Mouse (Mus musculus) intestine, embryonic 14.5 days (tissue): ENCODE measurements at regions not wholly inside any gene's neighbourhood (a gene's known extent, or its start where the extent isn't known, plus 50 kb on each side); places are given as distances from the start of the nearest gene placed in this dataset.

ENCODE experiments used
- ATAC-seq: fragments of 200-750 bp; cut with Nextera tagmentation; replicated peaks from 2 replicates; pipeline ENCODE4 v1.8.0; 2017; ENCODE audit warnings: low read depth, moderate number of reproducible peaks, moderate TSS enrichment, moderate library complexity; ENCODE audit not compliant: low FRiP score, low TSS enrichment
- DNase-seq: peaks from one replicate; pipeline ENCODE4 v3.0.0-alpha.2; 2018; ENCODE audit warnings: low spot score
- H3K27ac ChIP-seq: fragments of 300-500 bp; sonication (generic); 2 replicates; pipeline ENCODE4 v1.5.1; 2014; ENCODE audit warnings: low read depth, mild to moderate bottlenecking, control low read depth
- H3K27me3 ChIP-seq: fragments of 300-500 bp; sonication (generic); replicated peaks from 2 replicates; pipeline ENCODE4 v1.6.1; 2014; ENCODE audit warnings: low read length, control low read depth; ENCODE audit not compliant: control insufficient read depth, insufficient read depth
- H3K36me3 ChIP-seq: fragments of 300-500 bp; sonication (generic); 2 replicates; pipeline ENCODE4 v1.6.1; 2014; ENCODE audit warnings: low read length, control low read depth; ENCODE audit not compliant: control insufficient read depth, insufficient read depth
- H3K4me1 ChIP-seq: fragments of 300-500 bp; sonication (generic); replicated peaks from 2 replicates; pipeline ENCODE4 v1.6.1; 2014; ENCODE audit warnings: low read length, control low read depth, mixed read lengths; ENCODE audit not compliant: control insufficient read depth, insufficient read depth
- H3K4me2 ChIP-seq: fragments of 300-500 bp; sonication (generic); 2 replicates; pipeline ENCODE4 v1.6.1; 2014; ENCODE audit warnings: low read length
- H3K4me3 ChIP-seq: fragments of 300-500 bp; sonication (generic); 2 replicates; pipeline ENCODE4 v1.5.1; 2014; ENCODE audit warnings: low read depth, low read length, control low read depth, mixed read lengths
- H3K9ac ChIP-seq: fragments of 300-500 bp; sonication (generic); 2 replicates; pipeline ENCODE4 v1.6.1; 2014; ENCODE audit warnings: mild to moderate bottlenecking, low read length
- H3K9me3 ChIP-seq: fragments of 300-500 bp; sonication (generic); 2 replicates; pipeline ENCODE4 v1.6.1; 2016; ENCODE audit warnings: low read length, control low read depth; ENCODE audit not compliant: control insufficient read depth
- WGBS: fragments of 180-500 bp; shearing (Covaris S2); extraction: QIAGEN DNeasy Blood & Tissue Kit; methylation state at CpG from one replicate; pipeline ENCODE4 v1.1.7; 2014; 5-methylcytosine and 5-hydroxymethylcytosine counted together

- no peaks in the 10 kb centered on the region for H3K27me3 ChIP-seq
- no peak overlapping the region for H3K27ac ChIP-seq
- no peaks in the 10 kb centered on the region for H3K4me1 ChIP-seq
- no peak for ATAC-seq
- no peak overlapping the region for H3K4me2 ChIP-seq
- DNase-seq, result no peak
- H3K9ac ChIP-seq, result no peak overlapping the region
- WGBS, result 42% methylated on average over 5 of the region's 5 CpGs
- no peaks in the 10 kb centered on the region for H3K36me3 ChIP-seq
- 0 out of 2 replicates have a peak, but pooled peaks cover 2% of the 10 kb centered on the region for H3K9me3 ChIP-seq
- H3K4me3 ChIP-seq, result no peak overlapping the region
Observed at GRCm38 (mm10) chr2:138123331-138123730, 133.0 kb upstream of the Btbd3 start.

GRCm38 (mm10) chr2:138120868-138121267, 135.5 kb upstream of the Btbd3 start:
- WGBS, result 90% methylated on average over 1 of the region's 1 CpGs
- no peak for ATAC-seq
- 0 out of 2 replicates have a peak, but pooled peaks cover 5% of the 10 kb centered on the region for H3K9me3 ChIP-seq
- no peaks in the 10 kb centered on the region for H3K4me1 ChIP-seq
- no peaks in the 10 kb centered on the region for H3K27me3 ChIP-seq
- H3K36me3 ChIP-seq, result no peaks in the 10 kb centered on the region
- no peak overlapping the region for H3K4me3 ChIP-seq
- no peak overlapping the region for H3K4me2 ChIP-seq
- no peak overlapping the region for H3K9ac ChIP-seq
- DNase-seq, result no peak
- H3K27ac ChIP-seq, result no peak overlapping the region

GRCm38 (mm10) chr2:138120131-138120530, 136.2 kb upstream of the Btbd3 start:
- H3K4me3 ChIP-seq, result no peak overlapping the region
- no peak overlapping the region for H3K9ac ChIP-seq
- no peaks in the 10 kb centered on the region for H3K27me3 ChIP-seq
- 59% methylated on average over 2 of the region's 2 CpGs for WGBS
- no peaks in the 10 kb centered on the region for H3K4me1 ChIP-seq
- no peak for DNase-seq
- H3K36me3 ChIP-seq, result no peaks in the 10 kb centered on the region
- no peak for ATAC-seq
- H3K9me3 ChIP-seq, result 0 out of 2 replicates have a peak, but pooled peaks cover 5% of the 10 kb centered on the region
- no peak overlapping the region for H3K27ac ChIP-seq
- H3K4me2 ChIP-seq, result no peak overlapping the region

GRCm38 (mm10) chr2:138099777-138100176, 156.6 kb upstream of the Btbd3 start:
- Histone ChIP-seq H3K36me3 (no peaks in the 10 kb centered on the region), H3K4me1 (no peaks in the 10 kb centered on the region), H3K27me3 (no peaks in the 10 kb centered on the region), H3K27ac (no peak overlapping the region), H3K4me2 (no peak overlapping the region), H3K9me3 (no peaks in the 10 kb centered on the region), H3K4me3 (no peak overlapping the region), H3K9ac (no peak overlapping the region)
- 86% methylated on average over 2 of the region's 2 CpGs for WGBS
- DNase-seq (no peak), ATAC-seq (no peak)

- Histone ChIP-seq H3K4me1 (no peaks in the 10 kb centered on the region; the same call in 1 of the 2 replicates), H3K36me3 (no peaks in the 10 kb centered on the region), H3K9ac (no peak overlapping the region), H3K4me3 (no peak overlapping the region), H3K27ac (no peak overlapping the region), H3K4me2 (no peak overlapping the region), H3K9me3 (no peaks in the 10 kb centered on the region), H3K27me3 (no peaks in the 10 kb centered on the region)
- DNase-seq (no peak), ATAC-seq (no peak)
- 69% methylated on average over 6 of the region's 6 CpGs for WGBS
Observed at GRCm38 (mm10) chr2:138085390-138085789, 171.0 kb upstream of the Btbd3 start.

GRCm38 (mm10) chr2:138084564-138085283, 171.6 kb upstream of the Btbd3 start:
- no peaks in the 10 kb centered on the region for H3K9me3 ChIP-seq
- no peak overlapping the region for H3K4me3 ChIP-seq
- 46% methylated on average over 6 of the region's 6 CpGs for WGBS
- no peaks in the 10 kb centered on the region; the same call in 1 of the 2 replicates for H3K4me1 ChIP-seq
- H3K36me3 ChIP-seq, result no peaks in the 10 kb centered on the region
- no peak overlapping the region for H3K4me2 ChIP-seq
- ATAC-seq, result no peak
- H3K9ac ChIP-seq, result no peak overlapping the region
- H3K27me3 ChIP-seq, result no peaks in the 10 kb centered on the region
- DNase-seq, result no peak
- no peak overlapping the region for H3K27ac ChIP-seq

GRCm38 (mm10) chr2:138074020-138074613, 182.2 kb upstream of the Btbd3 start:
- ATAC-seq (no peak), DNase-seq (no peak)
- Histone ChIP-seq H3K36me3 (no peaks in the 10 kb centered on the region), H3K27ac (no peak overlapping the region), H3K4me2 (no peak overlapping the region), H3K4me1 (no peaks in the 10 kb centered on the region), H3K9ac (no peak overlapping the region), H3K9me3 (no peaks in the 10 kb centered on the region), H3K4me3 (no peak overlapping the region), H3K27me3 (no peaks in the 10 kb centered on the region)
- WGBS, result 81% methylated on average over 6 of the region's 6 CpGs

GRCm38 (mm10) chr2:138072165-138072728, 184.1 kb upstream of the Btbd3 start:
- H3K4me3 ChIP-seq, result no peak overlapping the region
- H3K27ac ChIP-seq, result no peak overlapping the region
- H3K9me3 ChIP-seq, result no peaks in the 10 kb centered on the region
- no peaks in the 10 kb centered on the region for H3K4me1 ChIP-seq
- no peak overlapping the region for H3K9ac ChIP-seq
- H3K4me2 ChIP-seq, result no peak overlapping the region
- DNase-seq (no peak), ATAC-seq (no peak)
- WGBS, result 66% methylated on average over 6 of the region's 6 CpGs
- no peaks in the 10 kb centered on the region for H3K27me3 ChIP-seq
- no peaks in the 10 kb centered on the region for H3K36me3 ChIP-seq
